Mouse (Mus musculus): ENCODE measurements around the gene Fam13a.

DNA sequence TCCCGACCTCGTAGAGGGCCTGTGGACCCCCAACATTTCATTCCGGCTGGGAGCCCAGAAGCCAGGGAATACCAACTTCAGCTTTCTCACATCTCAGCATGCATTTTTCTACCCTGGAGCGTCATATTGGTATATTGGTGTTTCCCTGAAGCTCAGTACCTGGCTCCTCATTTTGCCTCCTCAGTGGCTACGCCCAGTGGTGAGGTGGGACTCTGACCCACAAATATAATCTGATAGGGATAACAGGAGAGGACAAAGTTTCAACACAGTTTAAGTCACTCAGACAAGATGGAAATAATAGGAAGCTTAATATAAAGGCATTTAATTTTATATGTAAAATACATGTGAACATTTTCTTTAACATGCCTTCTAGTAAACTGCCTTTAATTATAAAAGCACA lies 19.7 kb downstream of the Fam13a start:
- TF ChIP-seq CTCF (IDR thresholded peaks at IDR 0.05; ENCODE audit: low read depth) (no peak), EP300 (optimal IDR thresholded peaks at IDR 0.05) (no peak)

All from stomach, postnatal 0 days (tissue).